Mouse (Mus musculus) kidney, postnatal 0 days (tissue): ENCODE data around the gene Reps2. TPM values are rescaled to one million over a fixed set of nuclear protein-coding genes. Genes with fewer than 3 reads are reported as not detected.

Experiments
- ATAC-seq: fragments of 200-750 bp; cut with Nextera tagmentation; replicated peaks from 2 replicates; pipeline ENCODE4 v1.8.0; 2017; ENCODE audit warnings: low read depth, moderate number of reproducible peaks, moderate TSS enrichment, moderate library complexity; ENCODE audit not compliant: low FRiP score
- DNase-seq: peaks from one replicate; pipeline ENCODE4 v3.0.0-alpha.2; 2016; ENCODE audit warnings: low spot score
- H3K27ac ChIP-seq: fragments of 300-500 bp; sonication (generic); 2 replicates; pipeline ENCODE4 v1.5.1; 2014; ENCODE audit warnings: mild to moderate bottlenecking
- H3K27me3 ChIP-seq: fragments of 300-500 bp; sonication (generic); 2 replicates; pipeline ENCODE4 v1.6.1; 2014; ENCODE audit warnings: low read length, mixed read lengths; ENCODE audit not compliant: insufficient read depth
- H3K36me3 ChIP-seq: fragments of 300-500 bp; sonication (generic); 2 replicates; pipeline ENCODE4 v1.6.1; 2014; ENCODE audit warnings: low read length, mixed read lengths; ENCODE audit not compliant: insufficient read depth
- H3K4me1 ChIP-seq: fragments of 300-500 bp; sonication (generic); replicated peaks from 2 replicates; pipeline ENCODE4 v1.6.1; 2014; ENCODE audit warnings: antibody characterized with exemption, low read length, mixed read lengths; ENCODE audit not compliant: insufficient read depth
- H3K4me2 ChIP-seq: fragments of 300-500 bp; sonication (generic); 2 replicates; pipeline ENCODE4 v1.6.1; 2014; ENCODE audit warnings: mild to moderate bottlenecking, low read length, moderate library complexity, mixed read lengths
- H3K4me3 ChIP-seq: fragments of 300-500 bp; sonication (generic); replicated peaks from 2 replicates; pipeline ENCODE4 v1.5.1; 2014; ENCODE audit warnings: low read depth, low read length
- H3K9ac ChIP-seq: fragments of 300-500 bp; sonication (generic); 2 replicates; pipeline ENCODE4 v1.6.1; 2014; ENCODE audit warnings: low read depth, low read length
- H3K9me3 ChIP-seq: fragments of 300-500 bp; sonication (generic); replicated peaks from 2 replicates; pipeline ENCODE4 v1.6.1; 2016; ENCODE audit warnings: low read length, inconsistent platforms, mixed read lengths
- CTCF ChIP-seq: IDR thresholded peaks from 2 replicates; pipeline ENCODE4 v1.5.1; 2016; ENCODE audit warnings: antibody characterized with exemption, low read depth, mild to moderate bottlenecking, moderate library complexity
- WGBS: fragments of 180-500 bp; shearing (Covaris S2); extraction: QIAGEN DNeasy Blood & Tissue Kit; methylation state at CpG from one replicate; pipeline ENCODE4 v1.1.7; 2014; 5-methylcytosine and 5-hydroxymethylcytosine counted together
- polyA plus RNA-seq: library from polyadenylated mRNA; unstranded; fragments of >200 nt; fragmentation: Nextera tagmentation; extraction: Ambion mirVana; gene quantifications from 2 replicates; pipeline ENCODE4 v1.2.1, GENCODE M21; 2015

The Reps2 gene
- polyA plus RNA-seq, 1 experiment from 2014 or later = 1.7 TPM

DNA sequence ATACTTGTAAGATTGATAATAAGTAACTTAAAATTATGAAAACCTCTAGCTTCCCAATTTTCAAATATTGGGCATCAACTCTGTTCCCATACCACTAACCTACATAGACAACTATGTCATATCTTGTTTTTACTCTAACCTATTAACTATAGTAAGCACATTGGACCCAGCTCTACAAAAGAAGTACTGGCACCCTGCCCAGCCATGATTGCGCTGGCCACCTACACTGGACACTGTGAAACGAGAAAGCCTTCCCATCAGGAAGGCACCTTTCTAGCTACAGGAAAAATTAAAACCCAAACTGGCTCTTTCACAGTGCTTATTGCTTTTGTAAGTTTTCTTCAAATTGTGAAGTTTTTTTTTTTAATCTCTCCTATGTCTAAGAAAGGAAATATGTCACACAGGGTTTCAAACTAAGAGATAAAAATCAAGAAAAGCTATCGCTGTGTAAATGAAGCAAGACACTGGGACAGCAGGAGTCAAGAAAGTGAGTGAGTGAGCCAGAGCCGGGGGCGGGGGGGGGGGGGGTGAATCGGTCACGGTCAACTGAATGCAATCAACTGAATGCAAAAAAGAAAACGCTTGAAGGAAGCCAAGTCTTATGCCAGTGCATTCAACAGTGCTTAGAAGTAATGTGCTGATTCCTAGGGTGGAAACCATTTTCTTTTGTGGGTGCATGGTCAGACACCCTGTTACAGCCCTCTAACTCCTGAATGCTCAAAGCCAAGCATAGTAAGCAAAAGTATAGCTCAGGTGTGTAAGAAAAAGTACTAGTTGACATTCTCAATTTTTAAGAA lies 52.2 kb downstream of the Reps2 start:
- TF ChIP-seq CTCF = no peak
- no peak overlapping the region for H3K9ac ChIP-seq
- no peak for DNase-seq
- H3K4me1 ChIP-seq = no peaks in the 10 kb centered on the region
- H3K27ac ChIP-seq = no peak overlapping the region
- peak; percentile 59; the same call in 1 of the 2 replicates for ATAC-seq
- H3K36me3 ChIP-seq = no peaks in the 10 kb centered on the region
- H3K27me3 ChIP-seq = no peaks in the 10 kb centered on the region
- H3K9me3 ChIP-seq = no peaks in the 10 kb centered on the region
- no peak overlapping the region for H3K4me3 ChIP-seq
- H3K4me2 ChIP-seq = no peak overlapping the region
- 52% methylated on average over 8 of the region's 8 CpGs for WGBS

DNA sequence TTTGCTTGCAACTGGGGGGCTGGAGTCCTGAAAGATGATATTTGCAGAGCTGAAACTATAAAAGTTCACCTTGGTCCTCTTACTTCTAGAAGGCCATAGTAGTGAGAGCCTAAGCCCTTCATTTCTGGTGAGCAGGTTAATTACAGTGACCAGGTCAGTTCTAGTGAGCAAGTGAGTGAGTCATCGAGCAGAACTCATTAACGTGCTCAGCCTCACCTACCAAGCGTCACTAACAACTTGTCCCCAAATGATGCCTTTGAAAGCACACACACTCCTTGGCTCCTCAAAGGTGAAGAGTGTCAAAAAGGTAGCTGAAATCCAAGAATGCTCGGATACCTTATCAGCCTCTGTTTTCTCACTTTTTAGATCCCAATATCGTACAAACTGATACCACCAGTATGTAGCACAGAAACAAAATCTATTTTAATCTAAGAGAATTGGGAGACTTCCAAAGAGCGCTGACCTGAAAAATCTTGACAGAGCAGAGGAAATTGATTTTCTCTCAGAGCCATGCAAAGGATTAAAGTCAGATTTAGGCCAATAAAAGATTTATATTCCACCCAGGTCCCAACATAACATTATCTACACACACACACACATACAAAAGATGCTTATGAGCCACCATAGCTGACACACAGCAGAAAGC lies 53.2 kb downstream of the Reps2 start:
- WGBS = 61% methylated on average over 6 of the region's 6 CpGs
- Histone ChIP-seq H3K9me3 (no peaks in the 10 kb centered on the region), H3K4me3 (no peak overlapping the region), H3K36me3 (no peaks in the 10 kb centered on the region), H3K4me2 (no peak overlapping the region), H3K27ac (no peak overlapping the region), H3K4me1 (no peaks in the 10 kb centered on the region), H3K27me3 (no peaks in the 10 kb centered on the region), H3K9ac (no peak overlapping the region)
- DNase-seq = no peak
- ATAC-seq = no peak
- TF ChIP-seq CTCF = no peak

DNA sequence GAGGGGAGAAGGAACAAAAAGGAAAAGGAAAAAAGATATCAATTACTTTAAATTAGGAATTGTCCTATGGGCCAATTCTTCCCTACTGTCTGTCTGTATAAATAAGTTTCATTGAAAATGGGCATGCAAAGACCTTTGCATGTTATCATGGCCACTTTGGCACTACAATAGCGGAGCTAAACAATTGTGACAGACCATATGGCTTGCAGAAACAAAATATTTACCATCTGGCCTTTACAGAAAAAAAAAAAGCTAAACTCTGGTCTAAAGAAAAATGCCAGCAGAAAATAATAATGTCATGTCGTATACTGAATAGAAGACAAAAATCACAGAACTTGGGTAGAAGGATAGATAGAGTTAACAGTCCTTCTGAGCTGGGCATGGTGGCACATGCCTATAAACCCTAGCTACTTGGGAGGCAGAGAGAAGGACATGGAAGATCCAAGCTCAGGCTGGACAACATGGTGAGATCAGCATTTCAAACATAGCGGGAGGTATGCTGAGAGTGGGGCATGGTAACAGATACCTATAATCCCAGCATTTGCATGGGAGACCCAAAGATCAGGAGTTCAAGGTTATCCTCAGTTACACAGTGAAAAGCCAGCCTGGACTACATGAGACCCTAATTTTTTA lies 54.2 kb downstream of the Reps2 start:
- Histone ChIP-seq H3K27me3 (no peaks in the 10 kb centered on the region), H3K9me3 (no peaks in the 10 kb centered on the region), H3K4me1 (no peaks in the 10 kb centered on the region), H3K36me3 (no peaks in the 10 kb centered on the region), H3K4me2 (no peak overlapping the region), H3K27ac (no peak overlapping the region), H3K9ac (no peak overlapping the region), H3K4me3 (no peak overlapping the region)
- no peak for TF ChIP-seq CTCF
- ATAC-seq (no peak), DNase-seq (no peak)
- WGBS = 78% methylated on average over 3 of the region's 3 CpGs

DNA sequence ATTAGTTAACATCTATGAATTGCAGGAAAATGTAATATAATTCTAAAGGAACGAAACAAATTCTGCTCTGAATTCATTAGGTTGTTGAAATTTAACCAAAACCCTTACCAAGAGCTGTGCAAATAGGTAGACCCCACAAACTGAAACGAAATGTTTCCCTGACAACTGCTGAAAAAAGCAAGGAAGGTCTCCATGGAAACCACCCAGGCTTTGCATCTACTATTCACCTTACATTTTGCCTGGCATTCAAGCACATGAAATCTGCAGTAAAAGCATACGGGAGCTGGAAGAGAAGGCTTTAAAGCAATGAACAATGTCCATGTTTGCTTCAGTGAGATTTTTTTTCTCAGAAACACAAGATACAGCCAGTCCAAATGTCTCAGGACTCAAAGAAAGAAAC lies 59.1 kb downstream of the Reps2 start:
- 65% methylated on average over 3 of the region's 3 CpGs for WGBS
- Histone ChIP-seq H3K4me1 (no peaks in the 10 kb centered on the region), H3K36me3 (no peaks in the 10 kb centered on the region), H3K27ac (no peak overlapping the region), H3K4me2 (no peak overlapping the region), H3K9me3 (no peaks in the 10 kb centered on the region), H3K27me3 (no peaks in the 10 kb centered on the region), H3K4me3 (no peak overlapping the region), H3K9ac (no peak overlapping the region)
- ATAC-seq (no peak), DNase-seq (no peak)
- TF ChIP-seq CTCF = no peak

DNA sequence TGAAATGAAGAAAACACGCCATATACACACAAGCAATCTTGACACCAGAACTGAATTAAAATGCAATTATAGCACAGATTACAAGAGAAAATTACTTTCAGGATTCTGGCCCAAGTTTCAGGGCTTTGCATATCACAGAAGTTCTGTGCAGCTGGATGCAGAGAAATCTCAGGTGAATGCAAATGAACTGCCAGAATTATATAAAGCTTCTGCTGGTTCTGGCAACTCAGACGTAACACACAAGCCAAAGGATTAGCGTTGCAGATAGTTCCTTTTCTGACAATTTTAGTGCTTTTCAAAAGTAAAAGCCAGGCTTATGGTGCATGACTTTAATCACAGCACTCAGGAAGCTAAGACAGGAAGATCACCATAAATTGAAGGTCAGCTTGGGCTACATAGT lies 62.9 kb downstream of the Reps2 start:
- DNase-seq (no peak), ATAC-seq (no peak)
- Histone ChIP-seq H3K9ac (no peak overlapping the region), H3K9me3 (no peaks in the 10 kb centered on the region), H3K27me3 (no peaks in the 10 kb centered on the region), H3K4me1 (no peaks in the 10 kb centered on the region), H3K4me3 (no peak overlapping the region), H3K36me3 (no peaks in the 10 kb centered on the region), H3K4me2 (no peak overlapping the region), H3K27ac (no peak overlapping the region)
- TF ChIP-seq CTCF = no peak
- 57% methylated on average over 3 of the region's 3 CpGs for WGBS

- no peak for DNase-seq
- Histone ChIP-seq H3K4me3 (no peak overlapping the region), H3K4me2 (no peak overlapping the region), H3K9ac (no peak overlapping the region), H3K36me3 (no peaks in the 10 kb centered on the region), H3K27ac (no peak overlapping the region), H3K27me3 (no peaks in the 10 kb centered on the region), H3K9me3 (no peaks in the 10 kb centered on the region), H3K4me1 (no peaks in the 10 kb centered on the region)
- WGBS = 45% methylated on average over 2 of the region's 2 CpGs
- ATAC-seq = no peak
- no peak for TF ChIP-seq CTCF
These were observed 75.0 kb downstream of the Reps2 start for GRCm38 (mm10) chrX:162568439-162568838.
